Mouse (Mus musculus) cerebellum, postnatal 25 days (tissue): ENCODE measurements around the gene Tac4.

ENCODE experiments used
- DNase-seq, 2 experiments: peaks; one replicate each; pipeline ENCODE4 v3.0.0; 2021; ENCODE audit warnings: mixed read lengths in 2 of 2

Gene Tac4

DNA sequence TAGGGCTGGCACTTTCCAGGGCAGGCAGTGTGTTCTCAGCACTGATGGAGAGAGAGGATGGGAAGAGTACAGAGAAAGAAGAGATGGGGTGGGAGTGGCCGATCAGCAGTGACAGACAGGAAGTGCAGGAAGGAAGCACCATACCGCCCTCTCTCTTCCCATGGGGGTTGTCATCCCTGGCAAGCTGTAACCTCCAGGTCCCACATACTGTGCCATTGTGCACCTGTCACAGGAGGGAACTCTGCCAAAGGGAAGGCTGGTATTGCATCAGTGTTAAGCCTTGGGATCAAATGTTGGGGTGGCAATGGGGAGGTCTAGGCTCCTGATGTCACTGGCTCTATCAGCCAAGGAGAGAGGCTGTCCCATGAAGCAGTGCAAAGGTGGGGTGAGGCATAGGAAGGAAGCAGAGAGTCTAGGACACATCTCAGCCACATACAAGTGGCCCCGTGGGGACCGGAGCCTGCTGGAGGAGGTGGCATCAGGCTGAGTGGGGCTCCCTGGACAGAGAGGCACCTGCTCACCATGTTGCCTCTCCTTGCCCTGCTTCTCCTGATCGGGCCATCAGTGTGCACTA lies at the start of gene Tac4:
Gene Tac4, plus strand, starts transcription at position 352 of the 574 bp plus-strand sequence.
- peak; percentile 22 to 41 for DNase-seq

DNA sequence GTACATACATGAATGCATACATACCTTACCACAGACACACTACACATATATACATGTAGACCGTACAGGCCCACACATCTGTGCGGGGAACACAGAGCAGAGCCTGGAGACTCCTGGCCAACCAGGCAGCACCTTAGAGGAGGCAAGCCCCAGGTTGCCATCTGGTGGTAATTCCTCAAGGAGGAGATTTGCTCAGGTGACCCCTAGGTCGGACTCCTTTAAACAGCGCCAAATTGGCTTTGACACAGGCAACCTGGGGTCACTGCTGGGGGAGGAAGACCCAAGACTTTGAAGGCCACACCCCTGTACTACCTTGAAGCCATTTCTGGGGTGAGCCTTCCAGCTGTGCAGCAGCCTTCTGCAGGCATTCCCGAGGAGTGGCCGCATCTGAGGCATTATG lies 47.7 kb upstream of the Tac4 start:
- DNase-seq, result no peak

DNA sequence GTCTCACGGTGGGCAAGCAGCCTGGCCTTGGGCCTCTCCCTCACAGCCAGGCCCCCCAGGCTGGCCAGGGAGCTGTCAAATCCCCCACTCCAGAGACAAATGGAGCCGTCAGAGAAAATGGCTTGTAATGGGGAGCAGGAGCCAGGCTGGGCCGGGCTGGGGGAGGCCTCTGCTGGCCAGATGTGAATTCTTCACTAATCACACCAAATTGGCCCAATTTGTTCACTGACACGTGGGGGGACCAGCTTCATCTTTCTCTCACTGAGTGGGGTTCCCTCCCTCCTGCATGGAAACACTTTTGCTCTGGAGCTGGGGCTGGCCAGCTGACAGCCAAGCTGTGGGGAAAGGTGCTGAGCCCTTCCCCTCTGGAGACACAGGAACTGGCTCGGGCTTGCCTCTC lies 47.0 kb upstream of the Tac4 start:
- no peak for DNase-seq

DNA sequence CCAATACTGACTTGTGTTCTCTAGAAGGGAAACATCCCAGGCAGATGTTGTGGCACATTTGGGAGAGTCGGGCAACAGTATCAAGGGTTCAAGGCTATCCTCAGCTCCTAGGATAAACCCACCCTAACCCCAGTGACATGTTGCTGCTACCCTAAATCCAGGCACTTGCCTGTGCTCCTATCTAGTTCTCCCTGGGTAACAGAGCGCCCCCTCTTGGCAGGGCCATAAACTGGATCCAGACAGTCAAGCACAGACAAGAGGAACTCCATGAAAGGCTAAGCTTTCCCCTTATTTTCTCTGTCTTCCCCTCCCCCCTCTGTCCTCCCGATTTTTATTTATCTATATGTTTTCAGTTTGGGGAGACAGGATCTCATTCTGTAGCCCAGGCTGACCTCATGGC lies 45.1 kb upstream of the Tac4 start:
- no peak for DNase-seq

DNA sequence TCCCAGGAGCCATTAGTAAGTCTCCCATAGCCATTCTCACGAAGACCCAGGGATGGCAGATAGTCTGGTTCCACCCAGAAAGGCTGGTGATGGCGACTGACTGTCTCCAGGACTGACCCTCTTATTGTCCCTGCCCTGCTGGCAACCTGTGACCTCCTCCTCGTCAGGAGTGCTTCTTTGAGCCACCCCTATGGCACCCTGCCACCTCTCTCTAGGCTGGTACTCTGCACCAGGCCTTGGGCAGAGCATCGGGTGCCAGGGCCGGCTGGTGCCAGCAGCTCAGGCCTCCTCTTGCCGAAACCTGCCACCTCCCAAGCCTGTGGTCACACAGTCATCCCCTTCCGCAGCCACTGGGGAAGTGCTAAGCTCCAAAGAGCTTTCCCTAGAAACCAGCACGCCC lies 42.2 kb upstream of the Tac4 start:
- DNase-seq, result peak; percentile 16 to 42

DNA sequence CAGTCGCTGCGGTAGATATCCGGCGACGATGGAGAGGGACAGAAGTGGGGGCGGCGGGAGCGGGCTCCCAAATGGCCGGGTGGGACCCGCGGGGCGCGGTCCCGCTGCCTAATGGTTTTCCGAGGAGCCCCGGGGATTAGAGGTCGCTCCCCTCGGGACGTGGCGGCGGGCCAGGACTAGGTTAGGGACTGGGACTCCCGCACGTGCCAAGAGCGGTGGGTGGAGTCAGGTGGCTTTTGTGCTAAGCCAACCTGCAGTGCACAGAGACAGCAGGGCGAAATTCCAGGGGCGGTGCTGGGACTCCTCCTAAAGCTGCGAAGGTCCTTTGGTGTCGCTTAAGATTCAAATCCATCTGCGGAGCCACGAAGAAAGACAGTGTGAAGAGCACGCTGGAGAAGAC lies 37.9 kb upstream of the Tac4 start:
- DNase-seq, result peak; percentile 24 to 48

DNA sequence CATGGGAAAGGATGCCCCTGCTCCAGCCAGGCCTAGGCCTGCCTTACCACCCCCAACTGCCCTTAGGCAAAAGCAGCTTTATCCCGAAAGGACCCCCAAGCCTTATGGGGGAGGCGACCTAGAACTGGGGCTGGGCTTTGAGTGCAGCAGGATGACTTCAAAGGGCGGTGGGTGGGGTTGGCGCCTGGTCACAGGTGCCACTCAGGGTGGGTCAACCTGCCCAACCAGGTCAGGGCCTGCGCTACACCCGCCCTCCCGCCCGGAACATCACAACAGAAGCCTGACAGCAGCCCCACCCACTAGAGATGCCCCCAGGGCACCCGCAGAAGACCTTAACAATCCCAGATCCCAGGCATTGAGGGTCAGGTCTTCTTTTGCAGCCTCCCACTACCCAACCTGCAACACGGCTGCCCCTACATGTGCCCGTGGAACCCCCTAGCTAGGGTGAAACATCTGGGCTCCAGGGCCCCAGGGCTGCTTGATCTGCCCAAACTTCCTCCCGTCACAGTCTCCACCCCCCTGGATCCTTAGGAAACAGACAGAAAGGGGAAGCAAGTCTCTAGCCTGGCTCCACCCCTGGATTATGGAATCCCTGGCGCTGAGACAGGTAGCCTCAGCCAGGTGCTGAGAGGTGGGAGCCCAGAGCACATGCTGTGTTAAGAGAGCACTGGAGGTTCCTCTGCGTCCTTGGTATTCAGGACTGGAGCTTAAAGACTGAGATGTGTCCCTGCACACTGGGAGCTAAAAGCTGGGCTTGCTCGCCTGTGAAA lies 37.0 kb upstream of the Tac4 start:
- no peak for DNase-seq

DNA sequence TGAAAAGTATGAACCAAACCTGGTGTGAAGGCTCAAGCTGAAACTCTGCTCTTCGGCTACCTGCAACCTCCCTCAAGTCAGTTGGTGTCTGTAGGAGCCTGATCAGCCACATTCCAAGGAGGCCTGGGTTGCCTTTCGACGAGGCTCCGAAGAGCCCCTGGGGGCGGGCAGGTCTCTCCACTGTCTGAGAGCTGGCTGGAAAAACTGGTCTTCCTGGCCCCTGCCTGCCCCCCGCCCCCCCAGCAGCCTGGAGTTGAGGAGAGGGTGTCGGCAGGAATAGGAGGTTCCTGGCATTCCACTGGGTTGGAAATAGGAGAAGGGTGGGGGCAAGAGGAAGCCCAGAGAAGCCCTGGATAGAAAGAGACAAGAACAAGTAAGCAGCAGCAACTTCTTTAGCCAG lies 35.9 kb upstream of the Tac4 start:
- no peak for DNase-seq

DNA sequence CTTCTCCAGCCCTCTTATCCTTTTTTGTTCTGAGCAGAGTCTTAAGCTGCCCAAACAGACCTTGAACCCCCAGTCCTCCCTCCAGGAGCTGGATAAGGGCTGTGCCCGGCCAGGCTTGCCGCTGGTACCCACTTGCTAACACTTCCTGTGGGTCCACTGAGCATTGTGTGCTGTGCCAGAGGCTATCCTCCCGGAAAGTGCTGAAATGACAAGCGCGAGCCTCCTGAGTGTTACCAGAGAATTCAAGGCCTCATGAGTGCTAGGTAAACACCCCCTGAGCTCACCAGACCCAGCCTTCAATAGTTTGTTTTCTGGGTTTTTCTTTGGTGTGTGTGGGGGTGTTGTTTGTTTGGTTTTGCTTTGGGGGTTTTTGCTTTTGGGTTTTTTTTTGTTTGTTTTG lies 33.9 kb upstream of the Tac4 start:
- no peak for DNase-seq

DNA sequence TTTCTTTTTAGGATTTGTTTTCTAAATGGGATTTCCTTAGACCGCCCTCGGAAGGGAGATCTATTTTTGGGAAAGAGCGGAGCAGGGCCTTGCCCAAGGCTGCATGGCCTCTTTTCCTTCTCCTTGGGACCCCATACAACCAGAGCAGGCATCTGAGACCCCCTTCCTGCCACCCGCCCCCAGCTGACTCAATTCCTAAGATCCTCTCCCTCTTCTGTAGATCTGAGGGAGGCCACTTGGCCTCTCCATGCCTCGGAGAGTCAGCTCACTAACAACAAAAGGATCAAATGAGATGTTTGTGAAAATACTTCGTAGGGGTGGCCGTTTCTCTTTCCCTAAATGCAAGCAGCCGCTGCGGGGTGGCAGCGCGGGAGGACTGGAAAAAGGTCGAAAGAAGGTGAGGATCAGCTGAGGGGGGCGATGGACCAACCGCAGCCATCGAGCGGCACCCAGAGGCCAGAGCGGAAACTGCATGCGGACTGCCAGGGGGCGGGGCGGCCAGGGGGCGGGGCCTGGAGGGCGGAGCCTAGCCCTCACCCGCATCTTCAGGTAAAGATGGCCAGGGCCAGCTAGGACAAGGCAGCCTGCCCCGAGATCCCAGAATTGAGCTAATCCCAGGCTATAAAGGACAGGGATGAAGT lies 29.5 kb upstream of the Tac4 start:
- peak; percentile 83 to 91 for DNase-seq

DNA sequence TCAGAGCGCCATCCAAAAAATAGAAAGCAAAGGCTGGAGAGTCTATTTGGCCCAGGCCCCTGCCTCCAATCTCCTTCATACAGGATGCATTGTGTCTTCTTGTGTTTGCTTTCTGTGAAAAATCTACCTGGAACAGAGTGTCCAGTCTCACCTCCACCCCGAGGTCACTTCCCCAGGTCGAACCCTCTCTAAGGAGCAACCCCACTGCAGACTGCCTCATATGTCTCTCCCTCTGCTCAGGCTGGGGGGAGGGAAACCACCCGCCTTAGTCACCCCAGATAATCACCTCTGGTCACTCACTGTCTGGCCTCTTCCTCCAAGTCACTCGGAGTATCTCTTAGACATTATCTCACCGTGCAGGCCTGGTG lies 29.0 kb upstream of the Tac4 start:
- no peak for DNase-seq

DNA sequence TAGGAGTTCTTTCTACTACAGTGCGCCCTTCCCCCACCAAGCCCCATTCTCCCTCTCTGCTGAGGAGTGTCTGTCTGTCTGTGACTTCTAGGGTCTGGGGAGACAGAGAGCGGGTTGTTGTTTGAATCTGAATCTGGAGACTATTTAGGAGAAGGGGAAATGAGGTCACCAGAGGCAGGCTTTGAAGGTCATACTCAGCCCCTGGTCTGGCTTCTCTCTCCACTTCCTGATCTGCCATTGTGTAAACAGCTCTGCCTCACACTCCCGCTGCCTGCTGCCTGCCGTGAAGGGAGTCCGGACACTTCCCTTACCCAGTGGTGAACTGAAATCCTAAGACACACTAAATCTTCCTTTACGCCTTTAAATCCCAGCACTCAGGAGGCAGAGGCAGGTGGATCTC lies 22.9 kb upstream of the Tac4 start:
- DNase-seq, result no peak

DNA sequence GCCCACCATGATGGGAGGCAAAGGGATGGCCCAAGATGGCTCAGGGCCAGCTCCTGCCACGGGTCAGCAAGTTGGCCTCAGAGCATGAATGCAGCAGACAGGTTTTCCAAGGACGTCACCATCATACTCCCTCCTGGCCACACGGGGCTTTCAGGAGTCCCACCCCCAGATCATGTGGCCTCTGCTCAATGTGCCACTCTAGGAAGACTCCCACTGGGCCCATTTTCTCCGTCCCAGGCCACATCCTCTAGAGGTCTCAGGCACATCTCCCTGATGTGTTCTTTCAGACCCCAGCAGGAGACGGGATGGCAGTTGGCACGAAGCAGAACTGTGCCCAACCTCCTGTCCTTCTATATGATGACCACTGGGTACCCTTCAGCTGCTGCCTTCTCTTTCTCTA lies 18.7 kb upstream of the Tac4 start:
- DNase-seq, result no peak

DNA sequence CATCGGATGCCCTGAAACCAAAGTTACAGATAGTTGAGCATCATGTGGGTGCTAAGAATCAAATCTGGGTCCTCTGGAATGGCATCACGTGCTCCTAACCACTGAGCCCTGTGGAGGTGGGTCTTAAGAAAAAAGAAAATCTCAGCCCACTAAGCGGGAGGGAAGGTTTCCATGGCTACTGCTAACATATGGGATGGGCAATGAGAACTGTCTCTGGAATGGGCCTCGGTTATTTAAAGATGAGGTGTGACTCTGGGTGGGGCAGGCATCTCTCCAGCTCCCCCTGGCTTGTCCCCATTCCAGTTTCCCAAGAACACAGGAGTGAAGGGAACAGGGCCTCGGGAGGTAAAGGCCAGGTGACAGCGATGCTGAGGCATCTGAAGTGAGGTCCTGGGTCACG lies 15.9 kb upstream of the Tac4 start:
- no peak for DNase-seq

DNA sequence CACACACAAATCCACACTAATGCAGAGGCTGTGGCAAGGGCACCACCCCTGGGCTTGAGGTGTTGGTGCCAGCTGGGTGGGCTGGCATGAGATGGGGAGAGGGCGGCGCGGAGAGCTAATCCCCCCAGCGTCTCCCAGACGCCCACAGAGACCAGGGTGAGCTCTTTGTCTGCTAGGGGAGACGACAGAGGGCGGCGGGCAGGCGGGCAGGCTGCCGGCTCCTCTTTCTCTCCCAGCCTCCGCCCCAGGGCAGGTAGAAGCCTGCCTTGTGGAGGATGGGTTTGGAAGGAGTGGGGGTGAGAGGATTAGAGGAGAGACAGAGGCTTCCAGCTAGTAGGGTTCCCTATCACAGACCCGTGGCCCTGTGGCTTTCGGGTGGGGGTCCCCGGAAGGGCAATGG lies 14.3 kb upstream of the Tac4 start:
- DNase-seq, result no peak

DNA sequence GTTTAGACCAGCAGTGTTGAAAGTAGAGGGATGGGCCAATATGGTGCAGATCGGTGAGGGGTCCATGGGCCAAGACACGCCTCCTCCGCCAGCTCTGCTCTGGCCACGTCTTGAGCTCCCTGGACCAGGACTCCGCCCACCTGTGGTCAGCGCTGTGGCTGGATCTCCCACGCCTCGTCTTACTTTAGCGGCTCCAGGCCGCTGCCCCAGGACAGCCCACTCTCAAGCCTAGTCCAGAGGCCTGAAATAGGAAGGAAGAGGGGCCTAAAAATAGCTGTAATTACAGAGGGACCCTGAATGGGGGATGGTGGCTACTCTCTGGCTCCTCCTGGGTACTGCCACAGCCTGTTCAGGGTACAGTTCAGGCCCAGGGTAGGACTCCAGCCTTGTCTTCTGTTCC lies 11.2 kb upstream of the Tac4 start:
- DNase-seq, result no peak

DNA sequence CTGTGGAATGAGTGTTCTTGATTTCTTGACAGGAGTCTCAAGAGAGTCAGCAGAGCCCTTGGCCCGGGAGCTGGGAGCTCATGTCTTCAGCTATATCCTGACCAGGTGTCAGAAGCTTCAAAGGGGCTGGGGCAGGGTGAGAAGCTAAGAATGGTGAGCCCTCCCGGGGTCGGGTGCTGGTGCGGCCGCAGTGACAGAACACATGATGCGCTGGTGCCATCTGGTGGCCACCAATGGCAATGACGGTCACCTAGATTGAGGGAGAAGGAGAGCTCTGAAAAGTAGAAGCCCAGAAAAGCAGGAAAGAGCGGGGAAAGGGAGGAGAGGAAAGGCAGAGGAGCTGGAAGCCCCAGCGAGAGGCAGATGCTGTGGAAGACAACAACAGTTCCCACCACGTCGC lies 10.0 kb upstream of the Tac4 start:
- DNase-seq, result peak; percentile 81 to 87

DNA sequence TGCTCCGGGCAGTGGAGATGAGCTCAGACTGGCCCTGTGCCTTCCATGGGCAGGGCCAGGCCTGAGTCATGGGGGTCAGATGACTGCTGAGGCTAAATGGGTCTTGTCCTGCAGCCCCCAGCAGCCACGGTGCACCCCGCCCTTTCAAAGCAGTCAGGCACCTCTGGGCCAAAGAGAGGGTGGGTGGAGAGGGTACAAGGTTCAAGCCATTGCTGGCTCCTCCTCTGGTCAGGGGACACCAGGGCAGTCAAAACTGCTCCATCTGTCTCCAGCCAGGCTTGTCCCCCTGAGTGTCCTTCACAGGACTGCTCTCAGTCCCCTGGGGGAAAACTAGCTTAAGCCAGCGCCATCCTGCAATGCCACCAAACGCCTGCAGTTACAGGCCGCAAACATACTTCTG lies 9.2 kb upstream of the Tac4 start:
- DNase-seq, result no peak

DNA sequence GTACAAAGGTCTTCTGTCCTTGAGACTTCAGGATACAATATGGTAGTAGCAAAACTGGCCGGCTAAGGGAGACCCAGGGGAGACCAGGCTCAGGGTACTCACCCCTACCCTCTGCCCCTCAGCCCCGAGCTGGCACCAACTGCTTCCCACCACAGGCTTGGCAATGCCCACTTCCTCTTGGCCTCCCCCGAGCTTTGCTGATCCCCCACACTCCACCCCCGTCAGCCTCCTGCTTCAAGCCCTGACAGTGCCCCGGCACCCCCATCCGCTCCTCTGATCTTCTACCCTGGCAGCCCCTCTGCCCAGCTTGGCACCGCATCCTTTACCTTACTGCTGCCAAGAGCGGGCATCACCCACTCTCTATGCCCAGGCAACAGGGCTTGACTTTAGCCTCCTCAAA lies 7.2 kb upstream of the Tac4 start:
- DNase-seq, result no peak

DNA sequence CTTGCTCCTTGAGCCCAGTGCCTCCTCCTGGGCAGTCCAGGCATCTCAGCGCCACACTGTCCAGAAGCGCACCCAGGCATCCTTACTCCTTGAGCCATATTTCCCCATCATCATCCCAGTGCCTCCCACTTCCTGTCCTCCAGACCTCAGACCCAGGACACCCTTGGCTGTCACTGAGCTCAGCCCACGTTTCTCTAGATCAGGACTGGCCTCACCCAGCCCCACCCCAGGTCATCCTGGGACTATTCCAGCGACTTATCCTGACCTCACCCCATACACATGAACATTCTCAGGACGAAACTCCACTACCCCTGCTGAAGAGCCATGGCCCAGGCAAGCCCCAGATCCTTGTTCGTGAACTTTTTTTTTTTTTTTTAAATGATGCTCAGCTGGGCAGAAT lies 5.6 kb upstream of the Tac4 start:
- no peak for DNase-seq

DNA sequence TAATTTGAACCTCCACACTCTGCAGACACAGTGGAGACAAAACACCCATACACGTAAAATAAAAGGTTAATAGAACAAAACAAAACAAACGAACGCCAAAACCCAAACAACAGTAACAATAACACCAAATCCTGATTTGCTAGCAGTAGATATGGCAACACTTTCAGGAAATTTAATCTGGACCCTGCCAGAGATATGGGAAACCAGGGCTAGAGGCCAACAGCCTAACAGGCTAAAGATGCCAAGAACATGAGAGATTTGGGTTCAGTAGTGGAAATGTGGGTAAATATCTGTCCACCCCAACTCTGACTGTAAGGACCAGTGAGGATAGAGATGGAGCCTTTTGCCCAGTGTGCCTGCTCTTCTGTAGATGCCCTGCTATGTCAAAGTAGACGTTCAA lies 3.4 kb upstream of the Tac4 start:
- DNase-seq, result no peak

DNA sequence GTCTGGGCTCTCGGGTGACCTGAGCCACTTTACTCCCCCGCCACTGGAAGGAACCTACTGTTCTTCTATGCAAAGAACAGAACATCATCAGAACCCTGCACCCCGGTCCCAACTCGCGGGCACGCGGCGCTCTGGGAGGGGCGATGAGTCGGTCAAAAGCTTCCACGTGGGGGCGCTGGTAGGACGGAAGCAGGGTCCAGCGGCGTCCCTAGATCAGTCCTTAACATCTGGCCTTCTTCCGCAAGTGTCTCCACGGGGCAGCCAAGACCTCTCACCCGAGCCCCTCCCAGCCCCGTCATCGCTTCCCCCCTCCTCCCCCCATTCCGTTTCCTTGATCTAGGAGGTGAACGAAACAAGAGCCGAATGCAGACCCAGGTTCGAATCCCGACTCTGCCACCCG lies 2.8 kb upstream of the Tac4 start:
- peak; percentile 58 to 77 for DNase-seq

DNA sequence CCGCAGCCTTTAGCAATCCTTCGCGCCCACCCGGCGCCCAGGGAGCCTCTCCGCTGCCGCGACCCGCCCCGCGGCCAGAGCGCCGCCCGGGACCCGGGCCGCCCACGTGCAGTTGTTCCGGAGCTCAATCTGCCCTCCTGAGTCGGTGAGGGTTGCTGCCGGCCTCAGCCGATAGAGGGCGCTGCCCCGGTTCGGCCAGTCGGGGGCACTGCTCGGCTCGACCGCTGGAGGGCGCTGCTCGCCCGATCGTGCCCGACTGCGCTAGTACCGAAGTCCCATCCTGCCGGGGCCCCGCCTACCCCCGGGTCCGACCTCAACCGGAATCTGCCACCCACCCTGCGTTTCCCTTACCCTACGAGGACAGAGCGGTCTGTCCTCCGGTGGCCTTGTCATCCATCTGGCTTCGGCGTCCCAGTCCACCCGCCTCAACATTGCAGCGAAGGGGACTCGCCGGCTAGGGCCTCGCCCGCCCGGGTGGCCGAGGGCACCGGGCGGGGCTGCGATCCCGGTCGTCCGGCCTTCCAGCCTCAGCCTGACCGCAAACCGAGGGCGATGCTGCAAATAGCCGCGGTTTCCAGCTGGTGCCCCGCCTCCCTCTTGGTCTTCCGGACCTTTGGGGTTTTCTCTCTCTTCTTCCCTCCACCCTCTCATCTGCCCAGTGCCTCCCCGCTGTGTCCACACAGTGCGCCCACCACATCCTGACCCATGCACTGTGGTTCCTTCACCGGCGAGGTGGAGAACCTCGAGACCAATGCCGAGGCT lies 2.1 kb upstream of the Tac4 start:
- peak; percentile 94 for DNase-seq
